Mouse (Mus musculus) lung, postnatal 4 days (tissue): Measurements from ENCODE around the gene Trp73.

Experiments used
- DNase-seq, 2 experiments: peaks; one replicate each; pipeline ENCODE4 v3.0.0; 2021

Trp73 gene

DNA sequence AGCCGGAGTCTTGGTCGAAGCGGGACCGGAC lies at the start of gene Trp73:
TSS of gene Trp73 (minus strand) at position 27 of the 31 bp plus-strand sequence.
- no peak for DNase-seq

DNA sequence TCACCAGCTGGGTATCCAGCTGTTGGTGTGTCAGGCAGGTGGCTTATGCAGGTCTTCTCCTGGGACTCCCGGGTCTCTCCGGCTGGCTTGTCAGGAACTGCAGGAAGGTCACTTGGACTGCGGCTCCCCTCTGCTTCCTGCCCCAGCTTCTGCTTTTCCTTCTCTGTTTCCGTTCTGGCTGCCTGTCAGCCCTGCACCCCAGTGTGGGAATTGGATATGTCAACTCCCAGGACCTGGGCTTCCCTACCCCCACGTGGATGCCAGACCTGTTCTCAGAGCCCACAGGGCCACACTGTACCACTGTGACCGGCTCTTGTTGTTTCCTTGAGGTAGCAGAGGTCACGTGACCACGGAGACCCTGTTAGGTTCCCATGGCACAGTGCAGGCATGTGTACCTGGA lies 48.9 kb upstream of the Trp73 start:
- DNase-seq: peak; percentile 34 to 65

DNA sequence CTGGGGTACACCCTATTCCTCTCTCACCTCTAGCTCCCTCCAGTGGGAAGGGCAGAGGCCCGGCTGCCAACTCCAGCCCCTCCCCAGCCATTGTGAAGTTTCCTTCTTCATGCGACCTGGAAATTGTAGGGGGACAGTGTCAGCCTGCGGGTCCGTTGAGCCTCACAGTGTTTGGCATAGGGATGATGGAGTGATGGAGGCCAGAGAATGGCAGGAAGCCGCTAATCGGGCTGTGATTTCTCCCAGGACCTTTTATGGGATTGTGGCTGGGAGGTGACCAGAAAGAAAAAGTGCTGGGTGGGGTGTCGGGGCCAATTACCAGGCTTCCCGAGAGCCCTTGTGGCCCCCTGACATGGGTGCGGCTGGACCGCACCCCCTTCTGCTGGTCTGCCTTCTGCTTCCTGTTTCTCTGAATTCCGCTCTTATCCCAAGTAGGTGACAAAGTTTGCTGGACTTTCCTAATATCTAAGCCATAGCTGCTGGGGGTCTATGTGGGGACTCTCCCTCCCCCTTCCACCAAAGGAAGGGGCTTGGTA lies 46.1 kb upstream of the Trp73 start:
- DNase-seq: peak; percentile 48 to 71

DNA sequence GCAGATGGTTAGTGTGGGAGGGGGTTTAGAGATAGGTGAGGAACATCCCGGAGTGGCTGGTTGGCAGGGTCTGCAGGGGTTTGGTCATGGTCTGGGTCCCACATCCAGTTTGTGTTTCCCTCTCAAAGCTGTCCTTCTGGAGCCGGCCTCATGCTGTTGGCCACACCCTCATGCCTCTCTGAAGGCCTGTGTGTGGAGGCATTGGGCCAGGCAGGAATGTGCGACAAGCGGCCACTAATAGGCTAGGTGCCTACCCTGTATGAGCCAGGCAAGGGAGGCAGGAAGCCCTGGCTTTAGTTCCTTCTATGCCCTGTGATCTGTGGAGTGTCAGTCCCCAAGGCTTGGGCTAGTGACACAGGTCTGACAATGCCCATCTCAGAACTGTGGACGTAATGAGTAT lies 45.0 kb upstream of the Trp73 start:
- DNase-seq: no peak

DNA sequence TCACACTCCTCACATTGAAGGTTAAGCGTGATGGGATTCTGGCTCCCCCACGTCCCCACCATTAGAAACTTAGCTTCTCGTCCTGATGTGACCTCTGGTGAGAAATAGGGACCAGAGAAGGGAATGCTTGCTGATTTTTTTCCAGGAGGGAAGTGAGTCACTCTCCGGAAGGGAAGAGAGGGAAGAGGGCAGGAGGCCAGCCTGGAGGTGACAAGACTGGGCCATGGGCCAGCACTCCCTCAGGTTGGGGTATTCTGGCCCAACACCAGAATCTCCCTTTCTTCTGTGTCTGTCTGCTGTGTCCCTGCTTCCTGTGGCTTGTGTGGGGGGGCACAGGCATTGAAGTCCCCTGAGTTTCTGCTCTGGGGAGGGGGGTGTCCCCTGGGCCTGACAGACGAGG lies 43.6 kb upstream of the Trp73 start:
- DNase-seq: peak; percentile 55 to 74

DNA sequence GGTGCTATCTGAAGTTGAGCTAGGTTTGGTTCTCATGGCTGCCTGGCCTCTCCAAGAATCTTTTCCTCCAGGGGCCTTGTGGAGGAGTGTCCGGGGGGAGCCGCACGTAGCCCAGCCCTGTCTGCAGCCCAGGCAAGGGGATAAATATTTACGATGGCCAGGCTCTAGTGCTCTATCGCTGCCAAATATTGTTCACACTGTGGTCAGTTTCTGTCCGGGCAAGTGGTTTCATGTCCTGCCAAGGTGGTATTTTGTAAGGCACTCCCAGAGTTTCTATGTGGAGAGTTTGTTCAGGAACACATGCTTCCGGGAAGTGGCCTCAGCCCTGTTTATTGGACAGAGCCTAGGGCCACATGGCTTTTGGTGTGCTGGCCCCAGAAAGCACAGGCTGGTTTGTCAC lies 41.0 kb upstream of the Trp73 start:
- peak; percentile 72 to 88 for DNase-seq

DNA sequence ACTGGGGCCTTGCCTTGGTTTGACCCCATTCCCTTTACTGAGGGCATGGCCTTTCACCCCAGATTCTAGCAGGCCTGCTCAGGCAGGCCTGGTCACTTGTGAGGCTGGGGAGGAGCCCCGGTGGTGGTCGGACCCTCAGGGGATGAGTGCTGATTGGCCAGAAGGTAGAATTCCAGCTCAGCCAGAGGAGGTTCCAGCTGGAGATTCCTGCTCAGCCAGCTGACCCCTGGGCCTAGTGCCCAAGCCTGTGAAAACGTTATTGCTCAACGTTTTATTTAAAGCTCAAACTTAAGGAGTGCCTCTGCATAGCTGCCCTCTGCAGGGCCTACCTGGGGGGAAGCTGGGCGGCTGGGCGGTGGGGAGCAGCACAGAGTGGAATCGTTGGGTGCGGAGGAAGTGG lies 37.2 kb upstream of the Trp73 start:
- peak; percentile 72 to 89 for DNase-seq

DNA sequence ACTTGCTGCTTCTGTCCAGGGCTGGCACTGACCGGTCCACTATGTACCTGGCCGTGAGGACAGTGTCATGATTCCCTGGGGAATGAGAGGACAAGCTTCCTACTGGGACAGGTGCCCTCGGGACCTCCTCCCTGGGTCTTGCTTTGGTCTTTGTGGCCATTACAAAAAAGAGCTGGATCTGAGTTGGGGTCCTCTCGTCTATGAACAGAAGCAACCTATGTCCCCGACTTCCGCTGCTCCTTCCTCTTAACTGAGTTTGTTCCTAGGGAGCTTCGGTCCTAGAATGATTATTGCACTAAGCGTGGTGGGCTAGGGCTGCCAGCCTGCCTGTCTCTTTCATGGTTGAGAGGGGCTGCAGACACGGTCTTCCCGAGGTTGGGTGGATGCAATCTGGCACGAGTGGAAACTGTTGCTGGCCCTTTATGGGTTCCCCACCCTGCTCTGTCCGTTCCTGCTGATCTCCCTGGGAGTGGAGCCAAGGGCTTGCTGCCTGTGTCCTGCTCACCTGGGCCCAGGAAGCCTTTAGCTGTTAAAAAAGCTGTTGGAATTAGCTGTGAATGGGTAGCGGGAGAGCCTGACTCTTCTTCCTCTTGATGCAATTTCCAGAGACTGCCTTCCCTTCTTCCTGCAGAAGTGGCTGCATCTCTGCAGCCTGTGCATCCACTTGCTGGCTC lies 32.1 kb upstream of the Trp73 start:
- no peak for DNase-seq

DNA sequence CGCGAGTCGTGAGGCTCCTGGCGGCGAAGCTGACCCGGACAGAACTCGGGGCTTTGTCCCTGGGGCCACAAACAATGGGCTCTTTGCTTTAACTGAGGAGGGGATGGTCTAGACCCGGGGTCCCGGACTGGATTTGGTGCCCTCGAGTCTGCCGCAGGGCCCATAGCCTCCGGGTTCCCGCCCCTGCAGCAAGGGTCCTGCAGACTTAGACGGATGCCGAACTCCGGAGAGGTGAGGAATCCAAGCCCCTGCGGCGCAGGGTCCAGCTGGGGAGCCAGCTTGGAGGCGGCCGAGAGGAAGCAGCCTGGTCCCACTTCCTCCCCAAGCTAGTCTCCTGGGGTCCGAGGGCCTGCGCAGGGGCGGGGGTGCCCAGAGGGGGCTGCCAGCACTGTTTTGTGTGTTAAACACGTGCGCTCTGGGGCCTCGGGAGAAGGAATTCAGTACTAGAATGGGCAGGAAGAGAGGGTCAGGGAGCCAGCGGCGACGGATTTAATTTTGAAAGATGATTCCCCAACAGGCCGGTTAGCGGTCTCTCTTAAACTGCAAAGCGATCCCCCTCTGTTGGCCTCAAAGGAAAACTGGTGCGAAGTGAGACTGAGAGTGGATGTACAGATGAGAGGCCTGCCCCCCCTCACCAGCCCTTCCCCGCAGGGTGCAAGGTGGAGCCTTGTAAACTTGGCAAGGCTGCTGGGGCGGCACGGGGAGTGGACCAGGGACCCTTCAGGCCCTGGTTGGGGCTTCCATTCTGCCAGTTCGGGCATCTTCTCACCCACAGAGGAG lies 31.3 kb upstream of the Trp73 start:
- peak in 1 of 2 experiments; percentile 57 for DNase-seq

DNA sequence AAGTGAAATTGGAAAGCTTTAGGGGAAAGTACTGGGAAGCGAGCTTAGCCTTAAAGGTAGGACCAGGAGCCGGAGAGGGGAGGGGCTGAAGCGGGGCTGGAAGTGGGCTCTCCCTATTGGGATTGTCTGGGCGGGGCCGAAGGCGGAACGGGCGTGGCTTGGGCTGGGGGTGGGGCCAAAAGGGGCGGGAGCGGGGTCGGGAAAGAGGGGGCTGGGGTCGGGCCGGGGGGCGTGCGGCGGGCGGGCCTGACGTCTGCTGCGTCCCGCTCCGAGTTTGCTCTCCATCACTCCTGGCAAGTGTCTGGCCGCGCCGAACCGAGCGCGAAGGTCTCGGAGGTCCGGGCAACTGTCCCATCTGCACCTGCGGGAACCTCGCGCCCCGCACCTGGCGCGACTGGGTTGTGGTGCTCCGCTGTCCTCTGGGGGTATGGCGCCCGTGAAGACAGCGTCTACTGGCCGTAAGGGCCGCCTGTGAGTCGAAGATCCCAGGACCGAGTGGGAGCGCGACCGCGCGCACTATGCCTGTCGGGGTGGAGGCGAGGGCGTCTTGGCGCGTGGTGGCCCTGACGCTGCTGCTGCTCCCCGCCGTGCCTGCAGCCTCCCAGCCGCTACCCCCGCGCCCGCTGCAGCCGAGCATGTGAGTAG lies 30.6 kb upstream of the Trp73 start, which contains the start of gene Megf6:
TSS of gene Megf6 (plus strand) at position 225 of the 645 bp plus-strand sequence.
- DNase-seq: peak; percentile 73

DNA sequence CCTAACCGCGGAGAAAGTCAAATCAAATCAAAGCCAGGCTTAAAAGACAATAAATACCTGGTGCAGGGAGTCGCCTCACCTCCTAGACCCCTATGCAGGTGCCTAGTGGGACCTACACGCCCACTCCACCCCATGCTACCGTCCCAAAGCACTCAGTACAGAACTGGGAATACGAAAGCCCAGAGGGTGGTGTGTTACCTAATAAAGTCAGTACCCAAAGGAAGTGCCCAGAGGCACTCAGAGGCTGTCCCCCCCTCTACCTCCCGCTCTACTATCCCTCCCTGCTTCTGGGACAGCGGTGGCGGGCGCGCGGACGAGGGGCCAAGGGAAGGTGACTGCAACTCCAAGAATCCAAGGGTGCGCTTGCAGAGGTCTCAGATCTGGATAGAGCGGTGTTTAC lies 30.0 kb upstream of the Trp73 start:
- DNase-seq: no peak

DNA sequence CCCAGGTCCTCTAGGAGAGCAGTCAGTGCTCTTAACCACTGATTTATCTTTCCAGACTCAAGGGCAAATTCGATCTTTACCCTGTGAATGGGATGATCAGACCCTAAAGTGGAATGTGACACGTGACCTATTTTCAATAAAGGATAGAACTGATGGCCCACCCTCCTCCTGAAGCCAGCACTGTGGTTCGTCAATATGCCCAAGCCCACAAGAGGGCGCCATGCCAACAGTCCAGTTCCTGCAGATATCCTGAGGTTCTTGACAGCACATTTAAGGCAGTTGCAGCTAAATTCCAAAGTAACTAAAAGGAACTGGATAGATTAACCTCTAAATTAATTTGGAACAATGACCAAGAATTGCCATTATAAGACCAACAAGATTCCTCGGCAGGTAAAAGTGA lies 27.0 kb upstream of the Trp73 start:
- peak; percentile 72 to 85 for DNase-seq

DNA sequence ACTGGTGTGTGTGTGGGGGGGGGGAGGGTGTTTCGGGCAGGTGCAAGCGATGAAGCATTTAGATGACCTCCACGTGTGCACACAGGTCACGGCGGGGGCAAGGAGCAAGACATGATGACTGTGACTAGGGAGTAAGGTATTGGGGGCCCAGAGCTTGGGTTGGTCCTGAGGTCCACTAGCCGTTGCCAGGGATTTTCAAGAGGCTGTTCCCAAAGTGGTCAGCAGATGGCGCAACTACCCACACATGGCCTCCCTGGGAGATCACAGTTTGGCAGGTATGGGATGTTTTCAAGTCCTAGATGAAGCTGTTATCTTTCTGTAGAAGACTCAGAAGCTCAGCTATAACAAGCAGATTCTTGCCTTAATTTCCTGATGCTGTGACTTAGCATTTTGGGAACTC lies 23.3 kb upstream of the Trp73 start:
- peak; percentile 58 to 83 for DNase-seq

DNA sequence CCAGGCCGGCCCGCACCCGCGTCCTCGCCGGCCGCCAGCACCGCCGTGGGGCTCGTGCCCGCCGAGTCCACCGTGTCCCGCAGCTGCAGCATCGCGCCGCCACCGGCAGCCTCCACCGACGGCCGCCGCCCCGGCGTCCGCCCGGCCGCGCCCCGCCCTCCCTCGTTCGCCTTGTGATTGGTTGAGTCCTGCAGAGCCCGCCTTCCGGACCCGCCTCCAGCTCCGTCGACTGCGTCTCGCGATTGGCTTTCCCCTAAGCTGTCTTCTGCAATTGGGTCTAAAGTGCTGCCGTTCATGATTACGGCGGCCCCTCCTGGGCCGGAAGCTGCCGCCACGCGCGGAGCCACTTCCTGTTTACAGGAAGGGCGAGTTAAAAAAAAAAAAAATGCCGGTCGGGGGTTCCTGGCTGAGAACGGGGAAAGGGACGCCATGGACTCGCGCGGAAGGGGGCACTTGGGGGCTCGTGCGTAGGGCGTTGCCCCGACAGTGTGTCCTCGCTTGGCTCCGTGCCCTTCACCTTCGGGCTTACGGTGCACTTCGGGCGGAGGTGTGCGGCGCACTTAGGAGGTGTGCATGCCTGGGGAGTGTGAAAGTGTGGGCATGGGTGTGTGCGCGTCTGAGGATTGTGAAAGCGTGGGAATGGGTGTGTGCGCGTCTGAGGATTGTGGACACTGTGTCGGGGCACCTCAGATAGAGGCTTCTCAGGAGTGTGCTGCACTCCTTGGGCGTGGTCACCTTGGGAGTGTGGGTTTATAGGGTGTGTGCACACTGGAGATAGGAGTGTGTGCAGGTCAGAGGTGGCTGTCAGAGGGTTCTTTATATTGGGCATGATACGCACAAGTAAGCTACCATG lies 20.8 kb upstream of the Trp73 start, which contains the start of gene Tprgl:
TSS of gene Tprgl (minus strand) at position 129 of the 853 bp plus-strand sequence.
- DNase-seq: peak; percentile 98 to 99

DNA sequence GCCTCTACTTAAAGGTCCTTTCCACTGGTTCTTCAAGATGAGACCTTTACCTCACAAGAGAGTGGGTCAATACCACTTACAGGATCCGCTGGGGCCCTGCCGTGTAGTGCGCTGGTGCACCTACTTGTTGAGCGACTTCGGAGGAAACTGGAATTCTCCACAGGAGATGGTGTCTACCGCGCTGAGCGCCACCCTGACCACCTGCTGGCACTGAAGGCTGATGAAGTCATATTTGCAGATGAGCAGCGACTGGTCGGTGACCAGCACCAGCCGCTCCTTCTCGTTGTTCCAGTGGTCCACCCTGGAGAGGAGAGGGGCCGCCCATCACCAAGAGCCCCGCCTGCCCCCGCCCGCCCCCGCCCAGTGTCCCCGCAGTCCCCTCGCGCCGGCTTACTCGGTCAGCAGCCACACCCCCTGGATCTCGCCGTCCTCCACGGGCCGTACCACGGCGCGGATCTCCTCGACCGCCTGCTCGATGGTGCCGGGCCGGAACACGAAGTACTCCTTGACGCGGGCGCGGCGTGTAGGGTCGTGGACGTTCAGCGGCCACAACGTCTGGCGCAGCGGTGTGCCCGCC lies 20.0 kb upstream of the Trp73 start:
- peak in 1 of 2 experiments; percentile 43 for DNase-seq

DNA sequence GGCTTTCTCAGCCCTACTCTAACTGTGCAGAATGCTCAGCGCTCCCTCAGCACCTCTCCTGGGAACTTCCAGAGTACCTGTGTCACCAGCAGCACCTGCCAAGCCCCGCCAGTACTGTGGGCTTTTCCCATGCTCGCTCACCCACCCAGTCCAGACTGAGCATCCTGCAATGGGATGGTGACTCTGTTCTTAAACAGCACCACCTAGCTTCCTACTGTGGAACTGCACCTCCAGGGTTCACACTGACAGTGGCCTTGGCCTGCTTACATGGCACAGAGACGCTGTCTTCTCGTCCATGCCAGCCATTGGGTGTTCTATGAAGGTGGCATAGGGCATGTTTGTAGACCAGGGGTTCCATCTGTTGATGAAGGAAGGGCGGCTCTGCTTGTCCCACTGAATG lies 19.0 kb upstream of the Trp73 start:
- DNase-seq: peak; percentile 72 to 89

DNA sequence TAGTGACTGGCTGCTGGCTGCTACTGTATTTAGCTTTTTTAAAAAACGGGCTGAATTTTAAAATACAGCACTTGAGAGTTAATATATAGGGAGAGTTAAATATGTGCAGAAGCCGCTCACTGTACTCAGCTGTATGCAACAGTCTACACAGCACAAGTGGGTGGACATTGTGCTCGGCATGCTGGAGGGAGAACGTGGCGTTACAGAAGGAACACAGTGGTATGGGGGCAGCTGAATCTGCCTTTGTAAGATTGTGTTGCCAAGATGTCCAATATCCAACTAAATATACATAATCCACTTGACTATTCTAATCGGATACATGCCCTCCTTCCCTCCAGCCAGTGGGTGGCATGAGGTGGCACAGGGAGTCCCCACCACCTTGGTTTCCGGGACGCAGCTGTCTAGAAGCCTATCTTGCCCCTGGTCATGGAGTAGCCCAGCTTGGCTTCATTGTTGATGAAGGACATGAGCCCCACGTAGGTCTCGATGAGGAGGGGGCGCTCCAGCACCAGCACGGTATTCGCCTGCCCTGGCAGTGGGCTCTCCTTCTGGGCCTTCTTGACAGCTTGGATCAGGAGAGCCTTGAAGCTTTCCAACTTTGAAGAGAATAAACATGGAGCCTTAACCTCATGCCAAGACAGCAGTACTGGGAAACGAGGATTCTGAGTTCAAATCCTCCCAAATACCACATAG lies 18.1 kb upstream of the Trp73 start:
- no peak for DNase-seq

DNA sequence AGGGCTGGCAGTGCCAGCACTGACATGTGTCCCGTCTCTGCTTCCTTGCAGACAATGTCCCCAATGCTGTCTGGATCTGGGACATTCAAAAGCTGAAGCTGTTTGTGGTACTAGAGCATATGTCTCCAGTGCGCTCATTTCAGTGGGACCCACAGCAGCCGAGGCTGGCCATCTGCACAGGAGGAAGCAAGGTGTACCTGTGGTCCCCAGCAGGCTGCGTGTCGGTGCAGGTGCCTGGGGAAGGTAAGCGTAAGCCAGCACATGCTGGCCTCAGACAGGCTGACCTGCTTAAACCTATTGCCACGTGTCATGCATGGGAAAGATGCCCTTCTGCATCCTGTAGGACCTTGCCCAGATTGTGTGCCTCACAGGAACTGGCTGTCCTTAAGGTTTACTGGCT lies 16.0 kb upstream of the Trp73 start:
- DNase-seq: no peak

DNA sequence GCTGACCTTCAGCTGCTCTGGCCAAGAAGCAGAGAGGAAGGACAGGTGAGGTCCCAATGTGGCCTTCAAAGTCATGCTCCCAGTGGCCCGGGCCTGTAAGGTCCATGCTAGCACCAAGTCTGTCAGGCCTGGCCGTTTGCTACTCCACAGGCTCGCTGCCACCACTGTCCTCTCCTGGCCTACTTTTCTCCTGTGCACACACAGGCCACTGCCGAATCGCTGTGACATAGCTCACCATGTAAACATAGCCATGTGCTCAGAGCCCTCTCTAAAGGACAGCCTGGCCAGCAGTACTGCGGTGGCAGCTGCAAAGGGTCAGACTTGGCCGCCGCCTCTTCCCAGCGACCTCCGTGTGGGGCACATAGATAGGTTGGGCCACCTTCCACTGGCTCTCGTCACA lies 14.1 kb upstream of the Trp73 start:
- DNase-seq: no peak

DNA sequence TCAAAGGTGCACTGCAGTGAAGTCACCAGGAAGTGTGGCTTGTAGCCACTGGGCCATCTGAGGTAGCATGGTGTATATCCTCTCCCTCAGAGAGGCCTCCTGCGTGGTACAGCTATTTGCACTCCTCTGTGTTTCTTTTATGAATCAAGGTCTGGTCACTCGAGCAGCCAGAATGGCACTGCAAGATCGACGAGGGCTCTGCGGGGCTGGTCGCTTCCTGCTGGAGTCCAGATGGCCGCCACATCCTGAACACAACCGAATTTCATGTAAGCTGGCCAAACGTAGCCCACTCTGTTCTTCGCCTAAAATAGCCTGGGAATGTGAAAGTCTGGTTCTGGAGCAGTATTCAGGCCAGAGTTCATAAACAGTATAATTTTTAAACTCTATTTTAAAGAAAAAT lies 6.3 kb upstream of the Trp73 start:
- no peak for DNase-seq

DNA sequence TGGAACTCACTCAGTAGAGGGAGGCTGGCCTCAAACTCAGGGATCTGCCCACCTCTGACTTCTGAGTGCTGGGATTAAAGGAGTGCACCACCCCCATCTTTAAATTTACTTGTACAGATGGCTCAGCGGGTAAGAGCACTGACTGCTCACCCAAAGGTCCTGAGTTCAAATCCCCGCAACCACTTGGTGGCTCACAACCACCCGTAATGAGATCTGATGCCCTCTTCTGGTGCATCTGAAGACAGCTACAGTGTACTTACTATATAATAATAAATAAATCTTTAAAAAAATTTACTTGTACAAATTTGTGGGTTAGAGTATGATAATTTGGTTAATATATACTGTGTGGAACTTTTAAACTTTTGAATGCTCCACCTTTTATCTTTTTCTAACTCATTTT lies 4.7 kb upstream of the Trp73 start:
- no peak for DNase-seq
